ENCODE assay signal across 10 mouse cellular contexts in genomic region chr3:100463160-100463958, GRCm38 (mm10). TPM values are rescaled to one million over a fixed set of nuclear protein-coding genes. Genes with fewer than 3 reads are reported as not detected.
DNase-seq lines count a peak whose midpoint lies in the region; ATAC-seq lines count a peak whose summit lies in the region.
"Had no signal": no experiment of that assay in that cellular context is flagged by ENCODE, and none has a peak within 500 bp of the region (broad histone marks: within the 10 kb centered on the region; RNA-seq: fewer than 3 reads in every experiment).

No protein-coding gene starts in this region.

- no peak for ATAC-seq in forebrain, embryonic 15.5 days (replicated peaks)
- no peak; the same call in 1 of the 2 replicates for ATAC-seq in neural tube, embryonic 15.5 days (ENCODE audit: low FRiP score)
- peak; percentile 66 for ATAC-seq in limb, embryonic 12.5 days (ENCODE audit: insufficient number of reproducible peaks, insufficient read depth, low FRiP score, low TSS enrichment, low read depth)

- H3K27me3 ChIP-seq in forebrain, embryonic 10.5 days (ENCODE audit: poor library complexity, severe bottlenecking) = no peaks in the 10 kb centered on the region
- no peaks in the 10 kb centered on the region for H3K27me3 ChIP-seq in forebrain, embryonic 15.5 days
- no peaks in the 10 kb centered on the region for H3K27me3 ChIP-seq in neural tube, embryonic 15.5 days (replicated peaks)
- H3K27me3 ChIP-seq in limb, embryonic 12.5 days = no peaks in the 10 kb centered on the region

- H3K4me2 ChIP-seq in forebrain, embryonic 15.5 days (replicated peaks) = no peak overlapping the region
- H3K4me2 ChIP-seq in neural tube, embryonic 15.5 days = no peak overlapping the region
- peak overlapping the region; percentile 23 for H3K4me2 ChIP-seq in limb, embryonic 12.5 days

- DNase-seq in forebrain, embryonic 10.5 days (ENCODE audit: extremely low spot score, low spot score) = no peak
- peak; percentile 16 for DNase-seq in neural tube, embryonic 10.5 days (ENCODE audit: extremely low spot score, low spot score)
- DNase-seq in frontal cortex, postnatal 14 days (ENCODE audit: low spot score in 2 of 2) = no peak
- DNase-seq in frontal cortex, postnatal 25 days (ENCODE audit: low spot score in 2 of 2) = no peak
- DNase-seq in layer of hippocampus, adult 8-10 months (ENCODE audit: low spot score in 2 of 2) = no peak
- DNase-seq: lung, postnatal 4 days; thymus, postnatal 4 days had no signal

- H3K36me3 ChIP-seq in forebrain, embryonic 10.5 days (replicated peaks) = no peaks in the 10 kb centered on the region
- no peaks in the 10 kb centered on the region for H3K36me3 ChIP-seq in forebrain, embryonic 15.5 days
- H3K36me3 ChIP-seq in neural tube, embryonic 15.5 days = no peaks in the 10 kb centered on the region
- H3K36me3 ChIP-seq in limb, embryonic 12.5 days = no peaks in the 10 kb centered on the region

- H3K27ac ChIP-seq in forebrain, embryonic 10.5 days = peak overlapping the region; percentile 70
- no peak overlapping the region for H3K27ac ChIP-seq in forebrain, embryonic 15.5 days (replicated peaks)
- H3K27ac ChIP-seq in neural tube, embryonic 15.5 days (replicated peaks) = no peak overlapping the region
- 0 out of 2 replicates have a peak overlapping the region, but pooled peaks have one; percentile 31 for H3K27ac ChIP-seq in limb, embryonic 12.5 days

- no peak overlapping the region for H3K9ac ChIP-seq in forebrain, embryonic 15.5 days (replicated peaks)
- no peak overlapping the region for H3K9ac ChIP-seq in neural tube, embryonic 15.5 days (replicated peaks)
- no peak overlapping the region for H3K9ac ChIP-seq in limb, embryonic 12.5 days (replicated peaks)

- 29% methylated on average over 12 of the region's 12 CpGs for WGBS in forebrain, embryonic 10.5 days
- 24% methylated on average over 12 of the region's 12 CpGs for WGBS in forebrain, embryonic 15.5 days
- WGBS in neural tube, embryonic 15.5 days = 37% methylated on average over 12 of the region's 12 CpGs
- WGBS in limb, embryonic 12.5 days = 32% methylated on average over 12 of the region's 12 CpGs

- H3K4me1 ChIP-seq in forebrain, embryonic 10.5 days = peaks cover 24% of the 10 kb centered on the region
- H3K4me1 ChIP-seq in forebrain, embryonic 15.5 days = peaks cover 14% of the 10 kb centered on the region
- peaks cover 7% of the 10 kb centered on the region for H3K4me1 ChIP-seq in neural tube, embryonic 15.5 days
- H3K4me1 ChIP-seq in limb, embryonic 12.5 days (replicated peaks) = peaks cover 20% of the 10 kb centered on the region

- H3K9me3 ChIP-seq in forebrain, embryonic 10.5 days = no peaks in the 10 kb centered on the region
- H3K9me3 ChIP-seq in forebrain, embryonic 15.5 days = no peaks in the 10 kb centered on the region
- H3K9me3 ChIP-seq in neural tube, embryonic 15.5 days (replicated peaks) = no peaks in the 10 kb centered on the region
- H3K9me3 ChIP-seq in limb, embryonic 12.5 days = no peaks in the 10 kb centered on the region

- peak overlapping the region; percentile 20; the same call in 1 of the 2 replicates for H3K4me3 ChIP-seq in forebrain, embryonic 10.5 days
- H3K4me3 ChIP-seq in forebrain, embryonic 15.5 days = no peak overlapping the region
- no peak overlapping the region for H3K4me3 ChIP-seq in neural tube, embryonic 15.5 days (replicated peaks)
- no peak overlapping the region for H3K4me3 ChIP-seq in limb, embryonic 12.5 days (replicated peaks)

RNA-seq across cellular contexts. Expression of gene Tent5c, which starts 25.8 kb away (rescaled TPM):
- 1.7 and 2.1 TPM in 2 replicates for polyA plus RNA-seq in forebrain, embryonic 10.5 days (2016; fragmentation: Nextera tagmentation; extraction: Ambion mirVana)
- polyA plus RNA-seq in forebrain, embryonic 15.5 days (2015; fragmentation: Nextera tagmentation; extraction: Ambion mirVana) = 3.1 and 3.2 TPM in 2 replicates
- 3.0 and 3.7 TPM in 2 replicates for polyA plus RNA-seq in neural tube, embryonic 15.5 days (2015; fragmentation: Nextera tagmentation; extraction: Ambion mirVana)
- 6.0 and 6.9 TPM in 2 replicates for polyA plus RNA-seq in limb, embryonic 12.5 days (2016; fragmentation: Nextera tagmentation; extraction: Ambion mirVana)
- 10 to 100 TPM in 2 of 4 experiments, 1 to 10 TPM in 2; 2.1 to 18.9 (median 9.0) TPM for total RNA-seq in layer of hippocampus, adult 8-10 months (2022)

Comparison
In these comparisons a context has a peak if more than half of its experiments do, and no peak if none do; other contexts are left out.
1. H3K27ac ChIP-seq: peak in forebrain, embryonic 10.5 days (single experiment) and limb, embryonic 12.5 days (single experiment); none in forebrain, embryonic 15.5 days (single experiment) and neural tube, embryonic 15.5 days (single experiment).